Mouse (Mus musculus) right cerebral cortex, postnatal 25 days (tissue): ENCODE measurements around the gene 5031410I06Rik.
"Not testable (repeated sequence)": the region's sequence is repeated elsewhere in the genome, so short reads cannot be mapped to it uniquely, and the experiment has no call there.

Experiments
- DNase-seq: peaks from one replicate; pipeline ENCODE4 v3.0.0; 2022

Gene 5031410I06Rik

DNA sequence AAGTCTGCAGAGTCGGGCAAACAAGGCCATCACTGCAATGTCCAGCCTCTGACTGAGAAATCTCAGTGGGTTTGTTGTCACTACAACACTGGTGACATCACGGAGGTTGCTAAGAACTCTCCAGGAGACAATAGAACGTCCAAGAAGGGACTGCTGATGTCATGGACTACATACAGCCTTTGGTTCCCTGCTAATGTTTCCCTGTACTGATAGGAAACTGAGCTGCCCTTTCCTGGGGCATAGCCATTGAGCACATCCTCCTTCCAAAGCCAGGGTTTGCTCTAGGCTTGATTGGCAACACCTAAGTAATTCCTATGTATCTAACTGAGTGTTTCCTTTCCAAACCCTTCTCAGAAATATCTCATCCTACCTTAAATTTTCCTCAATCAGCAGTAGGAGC lies at the start of gene 5031410I06Rik:
5031410I06Rik (minus strand) TSS at position 101 of the 400 bp plus-strand sequence.
- not testable (repeated sequence) for DNase-seq

DNA sequence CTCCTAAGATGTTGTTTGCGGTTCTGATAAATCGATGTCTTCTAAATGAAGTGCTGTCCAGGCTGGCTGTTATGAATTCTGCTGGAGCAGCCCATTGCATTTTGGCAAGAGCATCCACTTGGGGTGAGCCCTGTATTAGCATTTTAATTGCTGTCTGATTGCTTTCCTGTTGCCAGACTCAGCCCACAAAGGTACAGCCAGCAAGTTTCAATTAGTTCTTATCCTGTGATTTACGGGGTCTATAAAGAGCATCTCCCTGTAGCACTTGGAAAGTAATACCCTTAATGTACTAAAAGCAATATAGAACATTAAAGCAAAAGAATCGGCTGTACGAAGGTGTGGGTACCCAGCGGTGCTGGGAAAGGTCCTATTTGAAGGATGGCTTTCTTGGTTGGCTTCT lies 37.7 kb upstream of the 5031410I06Rik start:
- DNase-seq = no peak

DNA sequence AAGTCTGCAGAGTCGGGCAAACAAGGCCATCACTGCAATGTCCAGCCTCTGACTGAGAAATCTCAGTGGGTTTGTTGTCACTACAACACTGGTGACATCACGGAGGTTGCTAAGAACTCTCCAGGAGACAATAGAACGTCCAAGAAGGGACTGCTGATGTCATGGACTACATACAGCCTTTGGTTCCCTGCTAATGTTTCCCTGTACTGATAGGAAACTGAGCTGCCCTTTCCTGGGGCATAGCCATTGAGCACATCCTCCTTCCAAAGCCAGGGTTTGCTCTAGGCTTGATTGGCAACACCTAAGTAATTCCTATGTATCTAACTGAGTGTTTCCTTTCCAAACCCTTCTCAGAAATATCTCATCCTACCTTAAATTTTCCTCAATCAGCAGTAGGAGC lies 16.2 kb upstream of the 5031410I06Rik start, which contains the start of gene Gm10220:
Gm10220 (minus strand) TSS at position 101 of the 400 bp plus-strand sequence.
- not testable (repeated sequence) for DNase-seq

- not testable (repeated sequence) for DNase-seq
Measured at GRCm38 (mm10) chr5:26089191-26089590, 16.0 kb downstream of the 5031410I06Rik start, which contains the start of gene Gm10471. Gene Gm10471 (minus strand): TSS chr5:26089291.

DNA sequence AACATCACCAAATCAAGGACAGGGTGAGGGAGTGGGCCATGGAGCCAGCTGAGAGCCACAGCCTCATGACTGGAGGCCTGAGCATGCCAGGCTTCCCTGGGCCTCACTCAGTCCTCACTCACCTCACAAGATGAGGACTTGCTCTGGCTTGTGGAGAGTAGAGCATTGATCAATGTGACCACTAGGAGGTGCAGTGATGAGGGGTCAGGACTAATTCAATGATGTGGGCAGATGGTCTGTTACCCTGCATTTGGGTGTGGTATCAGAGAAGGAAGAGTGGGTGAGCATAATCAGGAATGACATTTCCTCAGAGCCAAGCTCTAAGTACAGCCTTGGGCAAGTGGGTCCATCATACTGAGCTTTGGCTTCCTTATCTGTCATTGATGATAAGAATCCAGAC lies 26.1 kb downstream of the 5031410I06Rik start:
- not testable (repeated sequence) for DNase-seq

DNA sequence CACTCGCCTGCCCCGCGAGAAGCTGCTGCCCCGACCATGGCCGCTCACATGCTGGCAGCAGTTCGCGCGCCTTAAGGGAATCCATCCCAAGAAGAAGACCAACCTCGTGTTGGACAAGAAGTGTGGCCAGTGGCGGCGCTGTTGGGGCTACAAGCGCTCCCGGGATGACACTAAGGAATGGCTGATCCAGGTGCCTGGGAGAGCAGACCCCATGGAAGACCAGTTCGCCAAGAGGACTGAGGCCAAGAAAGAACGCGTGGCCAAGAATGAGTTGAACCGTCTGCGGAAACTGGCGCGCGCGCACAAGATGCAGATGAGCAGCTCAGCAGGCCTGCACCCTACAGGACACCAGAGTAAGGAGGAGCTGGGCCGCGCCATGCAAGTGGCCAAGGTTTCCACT lies 34.4 kb downstream of the 5031410I06Rik start:
- no peak for DNase-seq

DNA sequence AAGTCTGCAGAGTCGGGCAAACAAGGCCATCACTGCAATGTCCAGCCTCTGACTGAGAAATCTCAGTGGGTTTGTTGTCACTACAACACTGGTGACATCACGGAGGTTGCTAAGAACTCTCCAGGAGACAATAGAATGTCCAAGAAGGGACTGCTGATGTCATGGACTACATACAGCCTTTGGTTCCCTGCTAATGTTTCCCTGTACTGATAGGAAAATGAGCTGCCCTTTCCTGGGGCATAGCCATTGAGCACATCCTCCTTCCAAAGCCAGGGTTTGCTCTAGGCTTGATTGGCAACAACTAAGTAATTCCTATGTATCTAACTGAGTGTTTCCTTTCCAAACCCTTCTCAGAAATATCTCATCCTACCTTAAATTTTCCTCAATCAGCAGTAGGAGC lies 46.7 kb downstream of the 5031410I06Rik start, which contains the start of gene Gm7347:
Gm7347 (minus strand) TSS at position 101 of the 400 bp plus-strand sequence.
- DNase-seq = not testable (repeated sequence)
